Mouse (Mus musculus) CH12.LX (cell line): ENCODE results near the gene Apon. TPM values are rescaled to one million over a fixed set of nuclear protein-coding genes. Genes with fewer than 3 reads are reported as not detected.

Experiments
- DNase-seq: peaks from one replicate; pipeline ENCODE4 v3.0.0-alpha.2; 2013; ENCODE audit errors: extremely low read depth
- H3K27ac ChIP-seq: 2 replicates; pipeline ENCODE4 v1.5.1; 2012; ENCODE audit warnings: low read depth, mild to moderate bottlenecking, control low read depth, moderate library complexity; ENCODE audit not compliant: insufficient read depth
- H3K27me3 ChIP-seq: replicated peaks from 2 replicates; pipeline ENCODE3; 2012; ENCODE audit warnings: inconsistent platforms
- H3K36me3 ChIP-seq, 2 experiments: replicated peaks in 1 of 2; 2 replicates each; pipeline versions ENCODE3 to v1.6.1; 2012; ENCODE audit warnings: inconsistent platforms in 1 of 2, low read length in 1 of 2, mild to moderate bottlenecking in 1 of 2, mixed read lengths in 1 of 2, moderate library complexity in 1 of 2; ENCODE audit not compliant: control insufficient read depth in 1 of 2, insufficient read depth in 1 of 2
- H3K4me1 ChIP-seq, 2 experiments: 2 replicates each; pipeline ENCODE4 v1.6.1; 2012; ENCODE audit warnings: inconsistent platforms in 1 of 2, moderate library complexity in 1 of 2; ENCODE audit not compliant: insufficient read depth in 2 of 2, control insufficient read depth in 1 of 2
- H3K4me2 ChIP-seq: 2 replicates; pipeline ENCODE4 v1.6.1; 2012; ENCODE audit warnings: low read depth, mild to moderate bottlenecking, control low read depth; ENCODE audit not compliant: poor library complexity, insufficient read depth, severe bottlenecking
- H3K4me3 ChIP-seq, 3 experiments: fragments of 150-350 bp in 1 of 3; sonication (generic) in 1 of 3; replicated peaks in 1 of 3; 2 replicates each; pipeline versions ENCODE3 to v1.5.1; 2011 to 2012; ENCODE audit warnings: low read depth in 2 of 3, low read length in 2 of 3, mild to moderate bottlenecking in 2 of 3, moderate library complexity in 2 of 3, control low read depth in 1 of 3, improper control_type of control experiment in 1 of 3, inconsistent platforms in 1 of 3, mixed read lengths in 1 of 3; ENCODE audit not compliant: poor library complexity in 1 of 3
- H3K79me2 ChIP-seq: replicated peaks from 2 replicates; pipeline ENCODE4 v1.6.1; 2012; ENCODE audit warnings: mild to moderate bottlenecking, moderate library complexity; ENCODE audit not compliant: control insufficient read depth, poor library complexity, insufficient read depth, severe bottlenecking; ENCODE audit errors: extremely low read depth
- H3K9ac ChIP-seq: 2 replicates; pipeline ENCODE4 v1.6.1; 2012; ENCODE audit warnings: low read depth, mild to moderate bottlenecking, control low read depth, moderate library complexity; ENCODE audit not compliant: insufficient read depth
- H3K9me3 ChIP-seq: replicated peaks from 2 replicates; pipeline ENCODE3; 2012; ENCODE audit warnings: low read length, inconsistent platforms, mixed read lengths
- BHLHE40 ChIP-seq: IDR thresholded peaks from 2 replicates; pipeline ENCODE4 v1.6.1; 2011; ENCODE audit warnings: mild to moderate bottlenecking, low read depth, low read length, improper control_type of control experiment
- CHD1 ChIP-seq: IDR thresholded peaks from 2 replicates; pipeline ENCODE4 v1.6.1; 2012; ENCODE audit warnings: low read depth, low read length, improper control_type of control experiment, inconsistent platforms
- CHD2 ChIP-seq: IDR thresholded peaks from 2 replicates; pipeline ENCODE4 v1.6.1; 2011; ENCODE audit warnings: low read length, improper control_type of control experiment
- E2F4 ChIP-seq: IDR thresholded peaks from 2 replicates; pipeline ENCODE4 v1.6.1; 2011; ENCODE audit warnings: low read depth, low read length, improper control_type of control experiment; ENCODE audit not compliant: insufficient replicate concordance
- EP300 ChIP-seq: IDR thresholded peaks from 2 replicates; pipeline ENCODE4 v1.6.1; 2011; ENCODE audit warnings: low read length, improper control_type of control experiment
- HCFC1 ChIP-seq: IDR thresholded peaks from 2 replicates; pipeline ENCODE4 v1.6.1; 2012; ENCODE audit warnings: low read depth, mild to moderate bottlenecking, inconsistent platforms, low read length, improper control_type of control experiment
- MEF2A ChIP-seq: IDR thresholded peaks from 2 replicates; pipeline ENCODE4 v1.6.1; 2014; ENCODE audit warnings: low read depth, mild to moderate bottlenecking, inconsistent platforms, low read length, improper control_type of control experiment, borderline replicate concordance
- MYC ChIP-seq: IDR thresholded peaks from 2 replicates; pipeline ENCODE4 v1.6.1; 2011; ENCODE audit warnings: low read depth, mild to moderate bottlenecking, improper control_type of control experiment, low read length
- NRF1 ChIP-seq: IDR thresholded peaks from 2 replicates; pipeline ENCODE4 v1.6.1; 2014; ENCODE audit warnings: low read depth, mild to moderate bottlenecking, inconsistent platforms, low read length, improper control_type of control experiment, moderate library complexity
- POLR2AphosphoS2 ChIP-seq: IDR thresholded peaks from 2 replicates; pipeline ENCODE4 v1.6.1; 2011; ENCODE audit warnings: low read depth, low read length, improper control_type of control experiment
- SMC3 ChIP-seq: IDR thresholded peaks from 2 replicates; pipeline ENCODE4 v1.6.1; 2011; ENCODE audit warnings: low read depth, low read length, improper control_type of control experiment
- TBP ChIP-seq: conservative IDR thresholded peaks from 2 replicates; pipeline ENCODE4 v1.6.1; 2011; ENCODE audit warnings: low read depth, low read length, improper control_type of control experiment
- TCF12 ChIP-seq: IDR thresholded peaks from 2 replicates; pipeline ENCODE4 v1.6.1; 2014; ENCODE audit warnings: low read depth, mild to moderate bottlenecking, inconsistent platforms, low read length, improper control_type of control experiment
- ZKSCAN1 ChIP-seq: IDR thresholded peaks from 2 replicates; pipeline ENCODE4 v1.6.1; 2012; ENCODE audit warnings: low read depth, inconsistent platforms, low read length, improper control_type of control experiment, borderline replicate concordance
- ZMIZ1 ChIP-seq: IDR thresholded peaks from 2 replicates; pipeline ENCODE4 v1.6.1; 2012; ENCODE audit warnings: low read depth, mild to moderate bottlenecking, inconsistent platforms, low read length, improper control_type of control experiment
- dilution Hi-C: fragments of 300-500 bp; cut with MboI; formaldehyde crosslinking; loops from 2 replicates; pipeline ENCODE4 v1.14.3; 2020; ENCODE audit warnings: low sequenced_read_pairs; ENCODE audit not compliant: extremely low pct_unique_long_range_greater_than_20kb, extremely low pct_ligation_motif_present
- in situ Hi-C: fragments of 300-500 bp; cut with MboI; formaldehyde crosslinking; loops from 3 replicates; pipeline ENCODE4 v1.14.3; 2019; ENCODE audit warnings: low sequenced_read_pairs, low pct_ligation_motif_present, low pct_unique_long_range_greater_than_20kb, mixed read lengths
- polyA plus RNA-seq: library from polyadenylated mRNA; unstranded; fragments of >175 nt; gene quantifications from 2 replicates; pipeline ENCODE4 v1.2.1, GENCODE M21; 2012; ENCODE audit warnings: low read depth; ENCODE audit not compliant: insufficient read length
- total RNA-seq, 2 experiments: library from RNA; depleted of rRNA; stranded (reverse); fragments of 300-350 nt in 1 of 2; fragments of >200 nt in 1 of 2; gene quantifications; 2 replicates each; pipeline ENCODE4 v1.2.3; 2012 to 2014

Apon gene
- total RNA-seq (2012; rRNA removed) (0.30 and 0.80 TPM in 2 replicates), total RNA-seq (2014; rRNA removed) (0.62 and 1.2 TPM in 2 replicates), polyA plus RNA-seq (0.80 and 1.7 TPM in 2 replicates)

DNA sequence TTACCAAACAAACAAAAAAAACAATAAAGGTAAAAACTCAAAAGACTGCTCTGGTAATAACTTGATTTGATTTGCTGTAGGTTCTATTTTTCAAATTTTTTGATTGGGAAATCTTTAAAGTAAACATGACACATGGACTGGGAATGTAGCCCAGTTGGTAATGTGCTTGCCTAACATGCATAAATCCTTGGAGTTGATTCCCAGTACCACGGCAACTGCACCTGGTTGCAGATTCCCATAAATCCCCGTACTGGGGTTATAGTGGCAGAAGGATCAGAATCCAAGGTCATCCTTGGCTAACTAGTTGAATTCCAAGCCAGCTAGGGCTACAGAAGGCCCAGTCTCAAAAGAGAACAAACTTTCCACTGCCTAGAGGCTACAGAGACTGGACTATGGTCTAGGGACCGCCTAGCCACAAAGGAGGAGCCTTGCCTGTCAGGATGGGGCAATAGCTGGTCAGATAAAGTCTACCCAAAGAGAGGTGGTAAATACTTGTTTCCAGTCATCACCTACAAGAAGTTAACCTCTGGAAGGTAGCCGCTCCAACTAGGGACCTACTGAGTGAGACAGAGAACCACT, at the start of gene Apon:
Gene Apon (plus strand): TSS at position 420 of the 579 bp plus-strand sequence.
- DNase-seq: no peak
- H3K4me3 ChIP-seq: no peak within 1 kb of the TSS
- H3K9me3 ChIP-seq: no peaks in the 10 kb centered on the region
- H3K79me2 ChIP-seq: no peaks in the 10 kb centered on the region
- H3K27me3 ChIP-seq: no peaks in the 10 kb centered on the region
- H3K27ac ChIP-seq: no peak within 1 kb of the TSS
- dilution Hi-C loops: no loop called here
- no peak within 1 kb of the TSS for H3K9ac ChIP-seq
- H3K4me1 ChIP-seq: peaks cover 13 to 26% of the 10 kb centered on the region in 2 experiments
- H3K36me3 ChIP-seq: peaks cover 35 to 58% of the 10 kb centered on the region in 2 experiments
- TF ChIP-seq POLR2AphosphoS2: peak; percentile 50; the same call in 1 of the 2 replicates
- no peak for TF ChIP-seq MYC
- TF ChIP-seq TCF12: no peak
- no peak for TF ChIP-seq BHLHE40
- in situ Hi-C loops: loop anchor here (5.0 kb wide), 1 partner anchor 34 kb away; no protein-coding TSS in a partner anchor
- no peak within 1 kb of the TSS for H3K4me2 ChIP-seq

GRCm38 (mm10) chr10:128204941-128205340, 49.0 kb upstream of the Apon start:
- H3K4me1 ChIP-seq: peaks cover 14 to 49% of the 10 kb centered on the region in 2 experiments
- peaks cover 3 to 31% of the 10 kb centered on the region in 2 experiments for H3K36me3 ChIP-seq
- DNase-seq: no peak
- H3K4me2 ChIP-seq: no peak overlapping the region
- H3K79me2 ChIP-seq: peaks cover 1% of the 10 kb centered on the region
- H3K27ac ChIP-seq: no peak overlapping the region
- no peak overlapping the region for H3K9ac ChIP-seq
- in situ Hi-C loops (no loop called here), dilution Hi-C loops (no loop called here)
- H3K4me3 ChIP-seq: no peak overlapping the region
- no peaks in the 10 kb centered on the region for H3K9me3 ChIP-seq
- TF ChIP-seq NRF1: no peak
- no peak for TF ChIP-seq E2F4
- no peak for TF ChIP-seq TCF12
- TF ChIP-seq TBP: no peak
- TF ChIP-seq ZKSCAN1: no peak
- no peak for TF ChIP-seq HCFC1
- no peak for TF ChIP-seq ZMIZ1
- no peak for TF ChIP-seq EP300
- no peak for TF ChIP-seq BHLHE40
- TF ChIP-seq MEF2A: no peak
- TF ChIP-seq CHD2: no peak
- no peak for TF ChIP-seq CHD1
- TF ChIP-seq SMC3: no peak
- H3K27me3 ChIP-seq: no peaks in the 10 kb centered on the region
